8 mouse cellular contexts compared by ENCODE assay signal in genomic region chr17:32027666-32028065, GRCm38 (mm10). TPM values are rescaled to one million over a fixed set of nuclear protein-coding genes. Genes with fewer than 3 reads are reported as not detected.
DNase-seq lines count a peak whose midpoint lies in the region; ATAC-seq lines count a peak whose summit lies in the region.

No protein-coding gene starts in this region.

- DNase-seq in adrenal gland, adult 2 months = peak; percentile 27
- DNase-seq in adrenal gland, adult 8-10 months = no peak
- peak; percentile 44 to 66 for DNase-seq in left cerebral cortex, postnatal 14 days (ENCODE audit: low spot score in 2 of 2)
- DNase-seq in left cerebral cortex, postnatal 36 days (ENCODE audit: low spot score in 2 of 2) = no peak
- peak; percentile 25 for DNase-seq in c-Kit-positive CD71-negative TER-119-negative erythroid progenitor cells, embryonic 14.5 days (ENCODE audit: low read depth)
- peak; percentile 50 for DNase-seq in lung, postnatal 10 days

- intact Hi-C loops in left cerebral cortex, postnatal 14 days (cut with DNase I) = loop anchor here (2.0 kb wide), 2 partner anchors 45 to 335 kb away; no protein-coding TSS in a partner anchor
- intact Hi-C loops in left cerebral cortex, postnatal 36 days (cut with DNase I) = loop anchor here (1.0 to 5.0 kb wide), 3 partner anchors 46 to 505 kb away; partner anchors contain the start of gene Ndufv3

- no peak for ATAC-seq in activated CD4-positive, CD25-positive, alpha-beta regulatory T cell, adult 4 months
- no peak for ATAC-seq in erythroblast, adult 5-6 weeks (replicated peaks; ENCODE audit: low FRiP score, poor library complexity, severe bottlenecking)

RNA-seq across cellular contexts. Expression of gene Rrp1b, which starts 8.2 kb away (rescaled TPM):
- total RNA-seq in adrenal gland, adult 2 months (2021) = 10 to 100 TPM; 23.6 to 23.7 TPM
- polyA plus RNA-seq in adrenal gland, adult 2 months (2012; rRNA removed) = 17.3 and 24.3 TPM in 2 replicates
- total RNA-seq in adrenal gland, adult 8-10 months (2022) = 10 to 100 TPM; 17.5 to 46.9 (median 36.8) TPM
- total RNA-seq in left cerebral cortex, postnatal 14 days (2021) = 10 to 100 TPM; 18.2 to 21.2 TPM
- 10 to 100 TPM; 13.2 to 21.7 TPM for total RNA-seq in left cerebral cortex, postnatal 36 days (2021)
- polyA plus RNA-seq in activated CD4-positive, CD25-positive, alpha-beta regulatory T cell, adult 4 months (2017; shearing (Covaris generic)) = 10 to 100 TPM; 56.3 to 76.7 TPM
- total RNA-seq in erythroblast, adult 5-6 weeks (2015; ENCODE audit: low replicate concordance) = 6.3 and 13.1 TPM in 2 replicates
- 5.2 and 5.4 TPM in 2 replicates for total RNA-seq in erythroblast, adult 5-6 weeks (2017; ENCODE audit: low replicate concordance)

RNA-seq across cellular contexts. Expression of gene Hsf2bp, which starts 8.5 kb away (rescaled TPM):
- 1 to 10 TPM in 1 of 2 experiments, under 1 TPM in 1; 0.58 to 1.4 TPM for total RNA-seq in adrenal gland, adult 2 months (2021)
- not detected in 2 replicates for polyA plus RNA-seq in adrenal gland, adult 2 months (2012; rRNA removed)
- total RNA-seq in adrenal gland, adult 8-10 months (2022) = 1 to 10 TPM; 1.1 to 2.2 (median 1.4) TPM
- under 1 TPM; 0.68 to 0.80 TPM for total RNA-seq in left cerebral cortex, postnatal 14 days (2021)
- 1 to 10 TPM in 1 of 2 experiments, under 1 TPM in 1; 0.64 to 1.4 TPM for total RNA-seq in left cerebral cortex, postnatal 36 days (2021)
- polyA plus RNA-seq in activated CD4-positive, CD25-positive, alpha-beta regulatory T cell, adult 4 months (2017; shearing (Covaris generic)) = 1 to 10 TPM; 1.1 to 2.0 TPM
- not detected in 2 replicates for total RNA-seq in erythroblast, adult 5-6 weeks (2015; ENCODE audit: low replicate concordance)
- total RNA-seq in erythroblast, adult 5-6 weeks (2017; ENCODE audit: low replicate concordance) = not detected in 2 replicates

Comparison
In these comparisons a context has a peak if more than half of its experiments do, and no peak if none do; other contexts are left out.
1. DNase-seq: peak in adrenal gland, adult 2 months (single experiment), left cerebral cortex, postnatal 14 days (2 of 2), c-Kit-positive CD71-negative TER-119-negative erythroid progenitor cells, embryonic 14.5 days (single experiment) and lung, postnatal 10 days (single experiment); none in adrenal gland, adult 8-10 months (single experiment) and left cerebral cortex, postnatal 36 days (0 of 2).